Mouse (Mus musculus): ENCODE measurements around the gene Gm10577.

DNA sequence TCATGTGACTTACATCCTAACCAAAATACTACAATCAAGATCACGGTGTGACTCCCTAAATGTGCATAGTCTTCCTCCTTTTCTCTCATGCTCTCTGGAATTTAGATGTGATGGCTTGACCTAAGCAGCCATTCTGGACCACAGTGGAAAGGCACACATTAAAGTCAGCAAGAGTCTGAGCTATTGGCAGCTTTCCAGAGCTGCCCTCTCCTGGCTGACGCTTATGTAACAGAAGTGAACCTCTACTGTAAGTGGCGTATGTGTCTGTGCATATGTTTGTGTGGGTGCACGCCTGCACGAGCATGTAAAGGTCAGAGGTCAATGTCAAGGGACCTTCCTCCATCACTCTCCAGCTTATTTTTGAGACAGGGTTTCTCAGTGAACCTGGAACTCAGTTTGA, 14.6 kb upstream of the Gm10577 start:
- TF ChIP-seq CTCF (IDR thresholded peaks at IDR 0.05; ENCODE audit: borderline replicate concordance, insufficient read depth, low read depth, low read length) (no peak), POLR2A (IDR thresholded peaks at IDR 0.05; ENCODE audit: borderline replicate concordance, insufficient read depth, low read length) (no peak)
